Mouse (Mus musculus) kidney, postnatal 0 days (tissue): Measurements from ENCODE around the gene Slc25a34. TPM values are rescaled to one million over a fixed set of nuclear protein-coding genes. Genes with fewer than 3 reads are reported as not detected.

Source experiments
- ATAC-seq: fragments of 200-750 bp; cut with Nextera tagmentation; replicated peaks from 2 replicates; pipeline ENCODE4 v1.8.0; 2017; ENCODE audit warnings: low read depth, moderate number of reproducible peaks, moderate TSS enrichment, moderate library complexity; ENCODE audit not compliant: low FRiP score
- DNase-seq: peaks from one replicate; pipeline ENCODE4 v3.0.0-alpha.2; 2016; ENCODE audit warnings: low spot score
- H3K27ac ChIP-seq: fragments of 300-500 bp; sonication (generic); 2 replicates; pipeline ENCODE4 v1.5.1; 2014; ENCODE audit warnings: mild to moderate bottlenecking
- H3K27me3 ChIP-seq: fragments of 300-500 bp; sonication (generic); 2 replicates; pipeline ENCODE4 v1.6.1; 2014; ENCODE audit warnings: low read length, mixed read lengths; ENCODE audit not compliant: insufficient read depth
- H3K36me3 ChIP-seq: fragments of 300-500 bp; sonication (generic); 2 replicates; pipeline ENCODE4 v1.6.1; 2014; ENCODE audit warnings: low read length, mixed read lengths; ENCODE audit not compliant: insufficient read depth
- H3K4me1 ChIP-seq: fragments of 300-500 bp; sonication (generic); replicated peaks from 2 replicates; pipeline ENCODE4 v1.6.1; 2014; ENCODE audit warnings: antibody characterized with exemption, low read length, mixed read lengths; ENCODE audit not compliant: insufficient read depth
- H3K4me2 ChIP-seq: fragments of 300-500 bp; sonication (generic); 2 replicates; pipeline ENCODE4 v1.6.1; 2014; ENCODE audit warnings: mild to moderate bottlenecking, low read length, moderate library complexity, mixed read lengths
- H3K4me3 ChIP-seq: fragments of 300-500 bp; sonication (generic); replicated peaks from 2 replicates; pipeline ENCODE4 v1.5.1; 2014; ENCODE audit warnings: low read depth, low read length
- H3K9ac ChIP-seq: fragments of 300-500 bp; sonication (generic); 2 replicates; pipeline ENCODE4 v1.6.1; 2014; ENCODE audit warnings: low read depth, low read length
- H3K9me3 ChIP-seq: fragments of 300-500 bp; sonication (generic); replicated peaks from 2 replicates; pipeline ENCODE4 v1.6.1; 2016; ENCODE audit warnings: low read length, inconsistent platforms, mixed read lengths
- CTCF ChIP-seq: IDR thresholded peaks from 2 replicates; pipeline ENCODE4 v1.5.1; 2016; ENCODE audit warnings: antibody characterized with exemption, low read depth, mild to moderate bottlenecking, moderate library complexity
- WGBS: fragments of 180-500 bp; shearing (Covaris S2); extraction: QIAGEN DNeasy Blood & Tissue Kit; methylation state at CpG from one replicate; pipeline ENCODE4 v1.1.7; 2014; 5-methylcytosine and 5-hydroxymethylcytosine counted together
- polyA plus RNA-seq: library from polyadenylated mRNA; unstranded; fragments of >200 nt; fragmentation: Nextera tagmentation; extraction: Ambion mirVana; gene quantifications from 2 replicates; pipeline ENCODE4 v1.2.1, GENCODE M21; 2015

Slc25a34 gene
- polyA plus RNA-seq, 1 experiment from 2014 or later, result 1.9 TPM

DNA sequence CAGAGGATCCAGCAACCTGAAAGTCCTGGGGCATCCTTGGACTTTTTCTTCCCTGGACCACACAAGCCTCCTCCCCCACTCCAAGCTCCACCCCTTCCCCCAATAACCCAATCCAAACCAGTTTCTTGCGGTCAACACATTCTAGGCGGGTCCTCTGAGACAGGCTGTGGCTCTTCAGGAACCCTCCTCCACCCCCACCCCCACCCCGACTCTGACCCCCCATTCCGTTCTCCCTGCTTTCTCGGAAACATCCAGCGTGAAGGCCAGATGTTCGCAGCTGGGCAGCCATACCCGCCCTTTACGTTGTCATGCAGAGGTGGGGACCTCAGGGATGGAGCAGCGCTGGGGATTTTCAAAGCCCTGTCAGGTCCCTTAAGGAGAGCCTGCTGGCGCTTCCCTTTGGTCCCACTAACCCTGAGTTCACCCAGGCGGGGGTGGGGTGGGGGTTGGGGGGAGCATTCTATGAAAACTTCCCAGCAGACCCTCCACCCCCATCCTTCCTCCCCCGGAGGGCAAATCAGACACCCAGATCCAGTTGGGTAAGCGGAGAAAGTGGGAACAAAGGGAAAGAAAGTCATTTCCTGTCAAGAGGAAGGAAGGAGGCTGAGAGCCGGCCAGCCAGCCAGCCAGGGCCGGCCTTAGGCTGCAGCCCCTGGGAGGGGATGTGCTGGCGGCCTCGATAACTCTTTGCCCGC, 25.3 kb downstream of the Slc25a34 start:
- Histone ChIP-seq H3K4me1 (peaks cover 13% of the 10 kb centered on the region; the same call in 1 of the 2 replicates), H3K9me3 (no peaks in the 10 kb centered on the region), H3K9ac (peak overlapping the region; percentile 78), H3K4me2 (peak overlapping the region; percentile 97), H3K4me3 (peak overlapping the region; percentile 63), H3K36me3 (peaks cover 14% of the 10 kb centered on the region), H3K27ac (peak overlapping the region; percentile 94), H3K27me3 (no peaks in the 10 kb centered on the region)
- peak; percentile 77 for ATAC-seq
- WGBS, result 3% methylated on average over 19 of the region's 19 CpGs
- TF ChIP-seq CTCF, result no peak
- peak; percentile 90 for DNase-seq

DNA sequence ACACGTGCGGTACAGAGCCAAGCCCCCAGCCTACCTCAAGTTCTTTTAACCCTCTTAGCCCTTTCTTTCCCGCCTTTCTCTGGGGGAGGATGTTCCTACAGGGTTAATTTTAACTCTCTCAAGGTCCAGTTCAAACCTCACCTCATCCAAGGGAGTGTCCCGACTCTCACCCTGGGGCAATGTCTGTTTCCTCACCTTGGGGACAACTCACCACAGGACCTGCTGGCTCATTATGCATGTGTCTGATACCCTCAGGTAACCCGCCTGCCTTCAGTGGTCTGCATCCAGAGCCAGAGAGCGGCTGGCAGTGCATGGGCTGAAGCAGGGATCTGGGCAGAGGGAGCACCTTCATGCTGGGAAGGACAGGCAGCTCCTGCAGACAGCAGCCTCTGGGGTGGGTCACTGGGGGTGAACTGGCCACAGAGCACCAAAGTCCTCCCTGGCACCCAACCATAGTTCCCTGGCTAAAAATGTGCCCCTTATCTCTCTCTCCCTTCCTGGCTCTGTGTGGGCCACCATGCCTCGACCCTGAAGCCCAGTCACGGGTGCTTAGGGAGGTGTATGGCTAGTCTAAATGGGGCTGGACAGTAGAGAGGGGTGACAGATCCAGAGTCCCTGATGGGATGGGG, 26.8 kb downstream of the Slc25a34 start:
- no peak for TF ChIP-seq CTCF
- no peak overlapping the region for H3K4me3 ChIP-seq
- 91% methylated on average over 8 of the region's 8 CpGs for WGBS
- peaks cover 9% of the 10 kb centered on the region; the same call in 1 of the 2 replicates for H3K4me1 ChIP-seq
- no peaks in the 10 kb centered on the region for H3K27me3 ChIP-seq
- peaks cover 18% of the 10 kb centered on the region for H3K36me3 ChIP-seq
- no peaks in the 10 kb centered on the region for H3K9me3 ChIP-seq
- DNase-seq, result no peak
- H3K9ac ChIP-seq, result no peak overlapping the region
- no peak overlapping the region for H3K4me2 ChIP-seq
- no peak overlapping the region for H3K27ac ChIP-seq
- no peak for ATAC-seq

DNA sequence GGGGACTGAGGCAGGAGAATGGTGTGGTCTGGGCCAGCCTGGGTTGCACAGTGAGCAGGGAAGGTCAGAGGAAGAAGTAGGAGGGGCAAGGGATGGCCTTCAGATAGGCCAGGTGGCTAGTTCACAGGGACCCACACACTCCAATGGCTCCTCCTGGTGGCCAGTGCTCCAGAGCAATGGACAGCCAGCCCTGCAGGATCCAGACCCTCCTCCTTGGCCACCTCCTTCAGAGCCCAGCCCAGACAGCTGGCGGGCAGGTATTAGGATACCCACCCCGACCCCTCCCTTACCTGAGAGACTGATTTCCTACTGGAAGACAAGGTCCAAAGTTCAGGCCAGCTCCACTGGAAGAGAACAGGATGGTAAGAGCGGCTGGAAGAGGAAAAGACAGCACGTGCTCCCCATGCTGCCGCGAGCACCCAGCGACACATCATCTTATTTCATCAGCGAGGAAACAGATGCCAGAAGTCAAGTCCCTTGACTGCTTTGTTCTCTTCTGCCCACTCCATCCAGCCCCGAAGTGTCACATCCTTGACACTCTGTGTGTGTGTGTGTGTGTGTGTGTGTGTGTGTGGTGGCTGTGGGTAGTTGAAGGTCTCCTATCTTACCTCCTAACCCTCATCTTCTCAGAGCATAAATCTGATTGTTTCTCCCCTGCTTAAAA, 27.9 kb downstream of the Slc25a34 start:
- ATAC-seq (no peak), DNase-seq (no peak)
- peaks cover 9% of the 10 kb centered on the region; the same call in 1 of the 2 replicates for H3K4me1 ChIP-seq
- no peak overlapping the region for H3K9ac ChIP-seq
- peaks cover 18% of the 10 kb centered on the region for H3K36me3 ChIP-seq
- H3K27ac ChIP-seq, result no peak overlapping the region
- no peak overlapping the region for H3K4me3 ChIP-seq
- 70% methylated on average over 9 of the region's 9 CpGs for WGBS
- no peaks in the 10 kb centered on the region for H3K9me3 ChIP-seq
- H3K4me2 ChIP-seq, result no peak overlapping the region
- H3K27me3 ChIP-seq, result no peaks in the 10 kb centered on the region
- peak; percentile 52 for TF ChIP-seq CTCF

DNA sequence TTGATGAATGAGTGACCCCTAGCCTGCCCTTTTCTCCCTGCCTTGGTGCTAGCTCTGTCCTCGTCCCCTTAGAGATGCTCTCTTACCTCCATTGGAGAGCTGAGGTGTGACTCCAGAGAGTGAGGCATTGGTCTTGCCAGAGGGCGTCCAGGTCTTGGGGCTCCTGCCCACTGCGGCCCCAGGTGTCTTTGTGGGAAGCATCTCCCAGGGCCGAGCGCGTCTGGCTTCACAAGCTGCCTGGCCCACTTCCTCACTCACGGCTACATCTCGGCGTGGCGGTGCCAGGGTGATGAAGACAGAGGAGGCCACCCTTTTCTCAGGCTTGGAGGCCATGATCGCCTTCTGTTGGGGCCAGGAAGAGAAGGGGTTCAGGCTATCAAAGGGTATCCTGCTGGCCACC, 28.5 kb downstream of the Slc25a34 start:
- 93% methylated on average over 11 of the region's 11 CpGs for WGBS
- no peak for TF ChIP-seq CTCF
- H3K4me1 ChIP-seq, result peaks cover 9% of the 10 kb centered on the region; the same call in 1 of the 2 replicates

DNA sequence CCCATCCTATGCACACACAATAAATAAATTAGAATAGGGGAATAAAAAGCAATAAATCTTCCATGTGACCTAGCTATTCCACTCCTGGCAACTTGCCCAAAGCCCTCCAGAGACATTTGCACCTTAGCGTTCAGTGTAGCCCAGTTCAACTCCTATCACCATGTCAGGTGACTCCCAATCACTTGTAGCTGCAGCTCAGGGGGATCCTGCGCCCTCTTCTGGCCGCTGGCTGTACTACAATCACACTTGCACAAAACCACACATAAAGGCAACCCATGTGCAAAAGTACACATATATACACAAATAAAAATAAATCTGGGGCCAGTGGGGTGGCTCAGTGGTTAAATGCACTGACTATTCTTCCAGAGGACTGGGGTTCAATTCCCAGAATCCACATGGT, 32.1 kb downstream of the Slc25a34 start:
- 30% methylated on average over 3 of the region's 3 CpGs for WGBS
- Histone ChIP-seq H3K4me1 (no peaks in the 10 kb centered on the region), H3K27ac (no peak overlapping the region), H3K27me3 (no peaks in the 10 kb centered on the region), H3K36me3 (peaks cover 39% of the 10 kb centered on the region), H3K9ac (no peak overlapping the region), H3K9me3 (no peaks in the 10 kb centered on the region), H3K4me3 (no peak overlapping the region), H3K4me2 (no peak overlapping the region)
- TF ChIP-seq CTCF, result peak; percentile 81
- no peak for ATAC-seq
- DNase-seq, result peak; percentile 49

More for the DNA sequence above, 28.5 kb downstream of the Slc25a34 start:
- Histone ChIP-seq H3K9ac (no peak overlapping the region), H3K36me3 (peaks cover 19% of the 10 kb centered on the region), H3K9me3 (no peaks in the 10 kb centered on the region), H3K27me3 (no peaks in the 10 kb centered on the region), H3K27ac (no peak overlapping the region), H3K4me3 (no peak overlapping the region), H3K4me2 (no peak overlapping the region)
- ATAC-seq (no peak), DNase-seq (no peak)

DNA sequence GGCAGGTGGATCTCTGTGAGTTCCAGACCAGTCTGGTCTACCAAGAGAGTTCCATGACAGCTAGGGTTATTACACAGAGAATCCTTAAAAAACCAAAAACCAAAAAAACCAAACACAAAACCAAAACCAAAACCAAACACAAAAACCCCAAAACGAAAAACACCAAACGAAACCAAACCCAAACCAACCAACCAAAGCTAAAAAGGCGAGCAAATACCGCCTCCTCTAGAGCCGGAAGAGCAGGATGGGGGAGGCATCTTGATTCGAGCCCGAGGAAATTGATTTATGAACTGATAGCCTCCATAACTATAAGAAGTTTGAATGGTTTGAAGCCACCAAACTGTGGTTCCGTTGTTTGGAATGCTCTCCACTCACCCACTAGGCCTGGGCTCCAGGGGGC, 39.7 kb downstream of the Slc25a34 start:
- no peak overlapping the region for H3K27ac ChIP-seq
- no peak for ATAC-seq
- no peak overlapping the region for H3K4me2 ChIP-seq
- no peak for TF ChIP-seq CTCF
- H3K4me1 ChIP-seq, result no peaks in the 10 kb centered on the region
- DNase-seq, result no peak
- no peak overlapping the region for H3K9ac ChIP-seq
- H3K36me3 ChIP-seq, result peaks cover 43% of the 10 kb centered on the region; the same call in 1 of the 2 replicates
- no peaks in the 10 kb centered on the region for H3K9me3 ChIP-seq
- no peak overlapping the region for H3K4me3 ChIP-seq
- H3K27me3 ChIP-seq, result no peaks in the 10 kb centered on the region
- WGBS, result 86% methylated on average over 8 of the region's 8 CpGs
